Mouse (Mus musculus): ENCODE measurements around the gene M6pr.

GRCm38 (mm10) chr6:122297279-122298222 lies 11.0 kb upstream of the M6pr start:
- no peak for TF ChIP-seq CTCF (IDR thresholded peaks at IDR 0.05; ENCODE audit: control insufficient read depth, insufficient read depth, insufficient replicate concordance, low read depth, low read length)
- TF ChIP-seq POLR2A (IDR thresholded peaks at IDR 0.05; ENCODE audit: control insufficient read depth, low read depth, low read length): no peak; the same call in 1 of the 2 replicates
